Mouse (Mus musculus): Measurements from ENCODE around the gene Rnf150. TPM values are rescaled to one million over a fixed set of nuclear protein-coding genes. Genes with fewer than 3 reads are reported as not detected.

Rnf150 gene
- polyA plus RNA-seq, 1 experiment from 2014 or later, result 2.4 TPM

DNA sequence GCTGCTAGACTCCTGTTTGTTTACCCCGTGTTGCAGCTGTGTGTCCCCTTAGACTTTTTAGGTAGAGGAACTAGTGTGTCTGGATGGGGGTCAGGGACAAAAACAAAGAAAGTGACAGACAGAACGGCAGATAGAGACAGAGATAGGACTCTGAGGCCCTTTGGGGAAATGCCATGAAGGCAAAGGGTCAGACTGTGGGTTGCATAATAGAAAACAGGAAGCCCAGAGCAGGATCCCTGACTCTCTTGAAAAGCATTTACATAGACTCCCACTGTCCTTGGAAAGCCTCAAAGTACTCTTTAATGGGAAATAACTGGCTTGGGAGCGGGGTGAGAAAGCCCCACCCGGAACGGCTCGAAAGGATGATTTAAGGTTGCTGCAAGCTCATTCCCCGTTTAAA is 246.6 kb downstream of the Rnf150 start:
- Histone ChIP-seq H3K4me3 (ENCODE audit: low read depth, low read length) (no peak overlapping the region), H3K9ac (ENCODE audit: low read depth, low read length) (no peak overlapping the region), H3K4me1 (replicated peaks; ENCODE audit: control insufficient read depth, insufficient read depth, low read length) (no peaks in the 10 kb centered on the region), H3K36me3 (ENCODE audit: control insufficient read depth, insufficient read depth, low read length) (no peaks in the 10 kb centered on the region), H3K9me3 (ENCODE audit: control insufficient read depth, low read length) (no peaks in the 10 kb centered on the region), H3K4me2 (replicated peaks; ENCODE audit: low read depth, low read length) (no peak overlapping the region), H3K27ac (ENCODE audit: low read depth, low read length) (no peak overlapping the region), H3K27me3 (ENCODE audit: control insufficient read depth, insufficient read depth, low read length) (no peaks in the 10 kb centered on the region)
- no peak for ATAC-seq (ENCODE audit: low FRiP score)
- no peak for DNase-seq (ENCODE audit: low spot score)
- WGBS, result 72% methylated on average over 7 of the region's 7 CpGs

DNA sequence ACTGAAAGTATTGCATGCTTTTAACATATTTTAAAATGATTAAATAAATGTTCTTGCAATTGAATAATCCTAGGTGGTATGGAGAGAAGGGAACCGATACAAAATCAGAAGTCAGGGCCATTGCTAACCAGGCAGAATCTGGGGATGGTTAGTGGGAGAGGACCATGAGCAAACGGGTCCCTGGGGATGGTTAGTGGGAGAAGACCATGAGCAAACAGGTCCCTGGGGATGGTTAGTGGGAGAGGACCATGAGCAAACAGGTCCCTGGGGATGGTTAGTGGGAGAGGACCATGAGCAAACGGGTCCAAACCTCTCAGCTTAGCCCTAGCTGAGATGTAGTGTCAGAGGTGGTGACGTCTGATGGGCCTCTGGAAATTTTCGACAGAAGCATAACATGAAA is 247.0 kb downstream of the Rnf150 start:
- Histone ChIP-seq H3K4me1 (replicated peaks; ENCODE audit: control insufficient read depth, insufficient read depth, low read length) (no peaks in the 10 kb centered on the region), H3K27ac (ENCODE audit: low read depth, low read length) (no peak overlapping the region), H3K9me3 (ENCODE audit: control insufficient read depth, low read length) (no peaks in the 10 kb centered on the region), H3K9ac (ENCODE audit: low read depth, low read length) (no peak overlapping the region), H3K27me3 (ENCODE audit: control insufficient read depth, insufficient read depth, low read length) (no peaks in the 10 kb centered on the region), H3K36me3 (ENCODE audit: control insufficient read depth, insufficient read depth, low read length) (no peaks in the 10 kb centered on the region), H3K4me3 (ENCODE audit: low read depth, low read length) (no peak overlapping the region), H3K4me2 (replicated peaks; ENCODE audit: low read depth, low read length) (no peak overlapping the region)
- ATAC-seq (ENCODE audit: low FRiP score), result no peak
- DNase-seq (ENCODE audit: low spot score), result no peak
- 90% methylated on average over 5 of the region's 5 CpGs for WGBS

GRCm38 (mm10) chr8:83135086-83135485 is 271.9 kb downstream of the Rnf150 start:
- Histone ChIP-seq H3K9me3 (ENCODE audit: control insufficient read depth, low read length) (no peaks in the 10 kb centered on the region), H3K4me2 (replicated peaks; ENCODE audit: low read depth, low read length) (no peak overlapping the region), H3K27ac (ENCODE audit: low read depth, low read length) (no peak overlapping the region), H3K9ac (ENCODE audit: low read depth, low read length) (no peak overlapping the region), H3K36me3 (ENCODE audit: control insufficient read depth, insufficient read depth, low read length) (no peaks in the 10 kb centered on the region), H3K4me3 (ENCODE audit: low read depth, low read length) (no peak overlapping the region), H3K27me3 (ENCODE audit: control insufficient read depth, insufficient read depth, low read length) (no peaks in the 10 kb centered on the region), H3K4me1 (replicated peaks; ENCODE audit: control insufficient read depth, insufficient read depth, low read length) (no peaks in the 10 kb centered on the region)
- DNase-seq (ENCODE audit: low spot score) (no peak), ATAC-seq (ENCODE audit: low FRiP score) (no peak)
- WGBS, result 56% methylated on average over 2 of the region's 2 CpGs

- no peaks in the 10 kb centered on the region for H3K4me1 ChIP-seq (replicated peaks; ENCODE audit: control insufficient read depth, insufficient read depth, low read length)
- ATAC-seq (ENCODE audit: low FRiP score) (no peak), DNase-seq (ENCODE audit: low spot score) (no peak)
- WGBS, result 86% methylated on average over 1 of the region's 1 CpGs
- H3K4me3 ChIP-seq (ENCODE audit: low read depth, low read length), result no peak overlapping the region
- H3K9me3 ChIP-seq (ENCODE audit: control insufficient read depth, low read length), result no peaks in the 10 kb centered on the region
- H3K4me2 ChIP-seq (replicated peaks; ENCODE audit: low read depth, low read length), result no peak overlapping the region
- no peaks in the 10 kb centered on the region for H3K36me3 ChIP-seq (ENCODE audit: control insufficient read depth, insufficient read depth, low read length)
- H3K27me3 ChIP-seq (ENCODE audit: control insufficient read depth, insufficient read depth, low read length), result no peaks in the 10 kb centered on the region
- H3K9ac ChIP-seq (ENCODE audit: low read depth, low read length), result no peak overlapping the region
- H3K27ac ChIP-seq (ENCODE audit: low read depth, low read length), result no peak overlapping the region
Measured at GRCm38 (mm10) chr8:83140068-83140467, 276.9 kb downstream of the Rnf150 start.

DNA sequence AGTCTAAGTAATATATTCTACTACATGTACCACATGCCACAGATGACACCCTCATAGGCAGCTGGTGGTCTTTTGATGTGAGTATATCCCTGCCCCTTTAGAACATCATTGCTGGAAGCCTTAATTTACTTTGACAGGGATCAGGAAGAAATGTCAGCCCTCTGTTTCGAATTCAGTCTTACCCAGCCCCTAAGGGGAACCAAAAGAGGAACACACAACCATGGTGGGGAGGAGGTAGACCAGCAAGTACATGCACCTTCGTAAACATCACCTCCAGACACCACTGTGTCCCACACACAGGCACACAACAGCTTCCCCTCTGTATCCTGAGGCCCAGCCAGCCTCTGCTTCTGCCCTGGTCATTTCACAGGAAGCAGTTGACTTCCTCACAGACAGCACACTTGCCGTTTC is 277.6 kb downstream of the Rnf150 start:
- H3K9ac ChIP-seq (ENCODE audit: low read depth, low read length), result no peak overlapping the region
- no peaks in the 10 kb centered on the region for H3K36me3 ChIP-seq (ENCODE audit: control insufficient read depth, insufficient read depth, low read length)
- DNase-seq (ENCODE audit: low spot score) (no peak), ATAC-seq (ENCODE audit: low FRiP score) (no peak)
- H3K27ac ChIP-seq (ENCODE audit: low read depth, low read length), result no peak overlapping the region
- H3K27me3 ChIP-seq (ENCODE audit: control insufficient read depth, insufficient read depth, low read length), result no peaks in the 10 kb centered on the region
- H3K4me3 ChIP-seq (ENCODE audit: low read depth, low read length), result no peak overlapping the region
- H3K4me2 ChIP-seq (replicated peaks; ENCODE audit: low read depth, low read length), result no peak overlapping the region
- no peaks in the 10 kb centered on the region for H3K9me3 ChIP-seq (ENCODE audit: control insufficient read depth, low read length)
- WGBS, result 73% methylated on average over 3 of the region's 3 CpGs
- no peaks in the 10 kb centered on the region for H3K4me1 ChIP-seq (replicated peaks; ENCODE audit: control insufficient read depth, insufficient read depth, low read length)

Other genes starting within 250 kb of the Rnf150 start
- gene Zfp330, start 89.2 kb upstream of the Rnf150 start, polyA plus RNA-seq (2014; fragmentation: Nextera tagmentation; extraction: Ambion mirVana), result 84.8 and 95.3 TPM in 2 replicates

All from hindbrain, embryonic 11.5 days (tissue).